Mouse (Mus musculus) left cerebral cortex, postnatal 10 days (tissue): ENCODE measurements around the gene Zbtb20. TPM values are rescaled to one million over a fixed set of nuclear protein-coding genes. Genes with fewer than 3 reads are reported as not detected.

Experiments
- DNase-seq, 2 experiments: peaks; one replicate each; pipeline ENCODE4 v3.0.0; 2021 to 2022; ENCODE audit warnings: low spot score in 2 of 2, mixed read lengths in 1 of 2; ENCODE audit errors: extremely low spot score in 1 of 2
- intact Hi-C: fragments of 180-260 bp; cut with DNase I; formaldehyde crosslinking; loops from one replicate; pipeline ENCODE4 v1.15.1; 2025
- total RNA-seq, 2 experiments: library from RNA; stranded (reverse); gene quantifications; 2 replicates each; pipeline ENCODE4 v1.2.3; 2021

The Zbtb20 gene
- total RNA-seq, 2 experiments from 2014 or later, result 41.7 to 50.4 TPM

DNA sequence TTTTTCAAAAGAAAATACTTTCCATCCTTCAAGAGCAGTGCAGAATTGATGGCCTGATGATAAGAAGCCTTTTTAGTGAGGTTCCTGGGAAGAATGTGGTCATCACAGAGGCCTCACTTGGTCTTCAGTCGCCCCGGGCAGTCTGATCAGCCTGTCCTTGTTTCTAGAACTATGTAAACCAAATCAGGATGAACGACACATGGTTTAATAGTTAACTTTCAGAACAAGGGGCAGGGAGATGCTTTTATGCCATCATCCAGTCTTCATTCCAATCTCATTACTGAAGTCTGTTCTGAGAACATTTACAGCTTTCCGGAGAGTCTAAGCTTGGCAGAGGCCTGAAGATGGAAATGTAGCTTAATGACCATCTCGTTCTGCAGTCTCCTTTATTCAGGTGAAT is 371.3 kb downstream of the Zbtb20 start:
- intact Hi-C loops, result no loop called here
- no peak for DNase-seq

DNA sequence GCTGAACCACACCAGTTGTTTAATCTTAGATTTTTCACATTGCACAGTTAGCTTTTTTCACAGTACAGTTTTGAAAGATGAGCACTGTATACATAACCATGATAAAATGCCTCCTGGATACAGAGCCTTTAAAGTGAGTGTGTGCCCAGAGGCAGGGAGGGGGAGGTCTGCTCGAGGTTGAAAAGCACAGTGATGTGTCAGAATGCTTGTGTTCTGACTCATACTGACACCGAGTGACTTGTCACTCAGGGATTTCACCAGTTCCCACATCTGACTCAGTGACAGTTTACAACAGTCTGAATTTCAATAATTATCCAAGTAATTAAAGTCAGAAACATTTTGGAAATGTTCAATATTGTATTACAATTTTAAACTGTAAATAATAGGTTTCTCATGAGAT is 377.4 kb downstream of the Zbtb20 start:
- DNase-seq, result no peak
- intact Hi-C loops, result no loop called here

DNA sequence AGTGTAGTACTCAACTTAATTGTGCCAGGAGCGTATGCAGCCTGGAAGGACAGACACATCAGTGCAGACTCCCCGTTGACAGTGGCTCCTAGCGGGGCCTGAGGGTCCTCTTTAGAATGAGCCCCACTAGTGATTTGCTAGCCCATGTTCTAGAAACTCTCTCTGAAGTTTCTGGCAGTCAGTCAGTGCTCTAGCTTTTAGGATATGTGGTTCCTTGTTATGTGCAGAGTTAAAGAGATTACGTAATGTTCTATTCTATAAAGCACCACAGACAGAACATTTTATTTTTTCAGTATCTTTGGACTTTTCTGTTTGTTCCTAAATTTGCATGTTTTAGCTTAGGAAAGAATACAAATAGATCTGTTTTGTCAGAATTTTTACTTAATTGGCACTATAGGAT is 378.1 kb downstream of the Zbtb20 start:
- DNase-seq, result no peak
- intact Hi-C loops, result no loop called here

DNA sequence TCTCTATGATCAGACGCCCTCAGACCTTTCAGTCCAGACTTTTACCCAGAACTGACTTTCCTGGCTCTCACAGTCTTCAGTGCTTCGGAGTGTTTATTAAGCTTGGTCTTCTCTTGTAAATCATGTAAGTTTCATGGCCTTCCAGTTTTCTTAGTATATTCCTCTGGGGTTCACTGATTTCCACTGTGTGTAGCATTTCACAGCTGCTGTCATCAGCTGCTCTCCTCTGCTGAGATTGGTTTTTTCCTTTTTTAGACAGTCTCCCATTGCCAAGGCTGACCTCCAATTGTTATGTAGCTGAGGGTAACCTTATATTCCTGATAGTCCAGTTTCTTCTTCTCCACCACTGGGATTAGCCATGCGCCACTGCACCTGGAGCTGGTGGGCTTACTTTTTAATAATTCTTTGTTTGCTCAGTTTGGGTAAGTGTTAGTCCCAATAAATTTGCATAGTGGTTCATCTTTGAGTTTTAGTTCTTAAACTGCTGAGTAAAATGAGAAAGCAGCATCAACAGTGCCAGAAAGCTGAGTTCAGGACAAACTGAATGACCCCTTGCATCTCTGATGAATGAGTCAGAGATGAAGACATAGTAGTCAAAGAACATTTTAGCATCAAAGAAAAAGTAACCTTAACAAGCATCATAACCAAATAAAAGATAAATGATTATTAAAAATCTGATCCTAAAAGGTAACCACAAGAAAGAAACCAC is 380.7 kb downstream of the Zbtb20 start:
- no peak for DNase-seq
- intact Hi-C loops, result no loop called here

DNA sequence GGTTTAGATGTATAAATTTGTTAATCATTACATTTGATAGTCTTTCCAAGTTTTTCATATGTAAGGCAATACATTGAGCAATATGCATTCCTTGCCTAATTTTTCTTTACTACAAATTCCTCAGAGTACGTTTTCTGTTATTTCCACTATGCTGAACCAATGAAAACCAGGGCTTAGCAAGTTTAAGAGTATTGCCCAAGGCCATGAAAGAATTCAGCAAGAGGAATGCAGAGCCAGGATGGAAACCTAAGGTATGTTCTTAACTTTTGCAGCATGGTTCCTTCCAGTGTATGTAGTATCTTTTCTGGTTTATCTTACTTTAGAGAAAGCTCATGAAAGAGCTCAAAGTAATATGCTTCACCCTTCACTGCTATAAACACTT is 381.2 kb downstream of the Zbtb20 start:
- no peak for DNase-seq
- intact Hi-C loops, result no loop called here

DNA sequence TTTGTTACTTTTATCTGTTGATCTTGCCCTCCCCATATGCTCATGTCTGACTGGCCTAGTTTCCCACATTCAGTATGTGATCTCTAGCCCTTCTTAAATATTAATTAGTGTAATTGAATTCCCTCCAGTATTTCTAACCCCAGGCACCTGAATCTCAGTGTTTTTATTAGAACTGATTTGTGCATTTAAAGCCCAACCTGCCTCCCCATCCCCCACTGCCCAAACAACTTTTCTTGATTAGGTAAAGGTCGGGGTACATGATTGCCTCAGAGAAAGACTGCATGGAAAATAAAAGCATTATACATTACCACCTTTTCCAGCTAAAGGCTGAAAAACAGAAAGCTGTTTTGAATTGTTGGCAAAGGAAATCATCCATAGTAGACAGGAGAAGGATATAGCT is 383.8 kb downstream of the Zbtb20 start:
- no peak for DNase-seq
- intact Hi-C loops, result no loop called here

DNA sequence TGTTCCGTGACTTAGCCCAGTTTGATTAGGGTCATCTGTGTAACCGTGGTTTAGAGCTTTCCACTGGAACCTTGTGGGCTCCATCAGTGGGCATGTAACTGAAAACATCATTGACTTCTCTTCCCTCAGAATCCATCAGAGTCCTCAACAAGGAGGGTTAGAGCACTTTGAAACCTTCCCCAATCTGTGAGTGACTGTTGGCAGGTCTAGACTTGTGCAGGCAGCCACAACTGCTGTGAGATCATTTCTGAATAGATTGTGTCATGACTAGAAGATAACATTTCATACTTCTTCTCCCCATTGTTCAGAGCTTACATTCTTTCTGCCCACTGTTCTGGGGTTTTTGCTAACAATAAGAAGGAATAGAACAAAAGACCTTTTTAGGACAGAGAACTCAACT is 385.2 kb downstream of the Zbtb20 start:
- intact Hi-C loops, result no loop called here
- DNase-seq, result no peak

DNA sequence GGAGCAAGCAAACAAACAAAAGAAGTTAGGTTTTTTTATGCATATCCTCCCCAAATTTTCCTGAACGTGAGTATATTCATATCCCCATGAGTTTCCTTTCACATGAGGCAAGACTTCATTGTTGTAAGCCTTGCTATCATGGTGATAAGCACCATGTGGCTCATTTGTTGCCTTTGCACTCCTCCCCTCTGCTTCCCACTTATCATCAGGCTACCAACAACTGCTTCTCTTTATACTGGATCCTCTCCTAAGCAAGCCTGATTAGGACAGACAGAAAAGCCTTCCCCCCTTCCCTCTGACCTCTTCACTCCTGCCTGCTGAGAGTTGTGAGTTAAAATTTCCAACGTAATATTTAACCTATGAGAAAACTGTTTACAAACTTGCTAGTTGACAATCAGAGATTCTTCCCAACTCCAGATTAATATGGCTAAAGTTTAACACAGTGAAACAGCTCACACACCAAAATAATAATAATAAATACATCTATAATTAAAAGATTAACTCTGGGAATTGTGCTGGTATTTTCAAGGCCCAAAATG is 398.4 kb downstream of the Zbtb20 start:
- DNase-seq, result no peak
- intact Hi-C loops, result no loop called here

DNA sequence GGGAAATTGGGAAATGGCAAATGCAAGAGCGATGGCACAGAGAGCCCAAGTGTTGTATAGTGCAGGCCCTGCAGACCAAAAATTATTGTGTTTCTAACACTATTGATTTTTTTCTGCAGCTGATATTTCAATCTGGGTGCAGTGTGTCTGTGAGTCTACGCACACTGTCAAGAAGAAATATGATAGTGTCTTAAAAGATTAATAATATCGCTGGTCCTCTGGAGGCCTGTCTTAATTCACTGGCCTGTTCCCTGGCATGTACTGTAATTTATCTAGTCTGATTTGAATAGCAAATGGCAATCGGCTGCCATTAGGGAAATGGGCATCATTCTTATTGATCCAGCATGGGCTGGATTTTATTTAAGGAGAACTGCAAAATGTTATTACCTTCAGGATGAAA is 401.1 kb downstream of the Zbtb20 start:
- intact Hi-C loops, result no loop called here
- DNase-seq, result no peak

DNA sequence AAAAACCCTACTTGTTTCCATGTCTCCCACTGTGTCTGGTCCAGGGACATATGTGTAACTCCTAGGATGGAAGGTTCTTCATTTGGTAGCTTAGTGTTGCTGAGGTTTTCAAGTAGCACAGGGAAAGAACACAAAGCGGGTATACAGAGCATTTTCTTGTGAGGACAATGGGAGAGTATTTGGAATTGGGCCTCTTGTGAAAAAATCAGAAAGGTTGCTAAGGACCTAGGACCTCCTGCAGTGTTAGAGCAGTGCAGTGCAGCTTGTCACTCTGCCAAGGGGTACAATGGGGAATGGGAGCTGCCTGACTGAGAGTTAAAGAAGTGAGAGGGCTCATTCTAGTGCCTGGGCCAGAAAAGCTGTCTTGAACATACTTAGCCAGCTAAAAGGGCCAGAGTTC is 410.6 kb downstream of the Zbtb20 start:
- intact Hi-C loops, result no loop called here
- peak; percentile 21 to 34 for DNase-seq

DNA sequence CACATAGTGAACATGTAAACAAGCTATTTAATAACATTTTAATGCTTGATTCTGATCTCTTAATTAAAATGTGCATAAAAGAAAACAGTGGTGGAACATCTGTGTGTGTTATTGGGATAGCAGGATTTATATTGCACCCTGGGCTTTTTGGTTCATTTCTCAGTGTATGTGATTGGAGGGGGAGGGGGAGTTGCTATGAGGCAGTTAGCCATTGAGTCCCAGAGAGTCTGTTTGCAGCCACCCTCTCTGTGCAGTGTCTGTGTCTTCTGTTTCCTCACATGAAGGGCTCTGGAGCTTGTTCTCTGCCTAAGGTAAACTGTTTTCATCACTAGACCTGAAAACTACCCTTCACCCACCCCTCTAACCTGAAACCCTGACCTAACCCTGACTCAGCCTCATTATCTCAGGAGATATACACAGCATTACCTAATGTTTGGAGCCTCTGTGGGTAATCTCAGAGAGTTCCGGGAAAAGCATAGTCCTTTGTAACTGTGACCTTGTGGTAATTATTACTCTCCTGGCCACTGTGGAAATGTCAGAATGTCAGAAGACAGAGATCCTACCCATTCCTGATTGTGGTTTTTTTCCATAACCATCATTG is 411.2 kb downstream of the Zbtb20 start:
- intact Hi-C loops, result no loop called here
- no peak for DNase-seq

DNA sequence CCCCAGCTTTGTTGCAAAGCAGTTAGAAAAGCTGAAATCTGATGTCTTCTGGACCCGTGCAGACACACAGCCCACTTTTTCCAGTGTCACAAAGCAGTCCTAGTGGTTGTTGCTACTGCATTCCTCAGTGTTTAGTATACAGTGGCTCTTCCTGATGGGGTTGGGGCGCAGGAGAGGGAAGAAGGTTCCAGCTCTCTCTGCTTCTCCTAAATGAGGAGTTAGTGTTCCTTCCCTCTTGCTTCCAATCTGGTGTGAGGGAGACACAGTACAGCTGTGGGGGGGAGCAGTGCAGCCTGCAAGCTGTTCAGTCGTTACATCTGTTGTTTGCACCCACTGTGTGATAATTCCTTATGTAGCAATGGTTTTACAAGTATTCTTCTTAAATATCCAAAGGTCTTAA is 415.7 kb downstream of the Zbtb20 start:
- intact Hi-C loops, result no loop called here
- DNase-seq, result no peak

DNA sequence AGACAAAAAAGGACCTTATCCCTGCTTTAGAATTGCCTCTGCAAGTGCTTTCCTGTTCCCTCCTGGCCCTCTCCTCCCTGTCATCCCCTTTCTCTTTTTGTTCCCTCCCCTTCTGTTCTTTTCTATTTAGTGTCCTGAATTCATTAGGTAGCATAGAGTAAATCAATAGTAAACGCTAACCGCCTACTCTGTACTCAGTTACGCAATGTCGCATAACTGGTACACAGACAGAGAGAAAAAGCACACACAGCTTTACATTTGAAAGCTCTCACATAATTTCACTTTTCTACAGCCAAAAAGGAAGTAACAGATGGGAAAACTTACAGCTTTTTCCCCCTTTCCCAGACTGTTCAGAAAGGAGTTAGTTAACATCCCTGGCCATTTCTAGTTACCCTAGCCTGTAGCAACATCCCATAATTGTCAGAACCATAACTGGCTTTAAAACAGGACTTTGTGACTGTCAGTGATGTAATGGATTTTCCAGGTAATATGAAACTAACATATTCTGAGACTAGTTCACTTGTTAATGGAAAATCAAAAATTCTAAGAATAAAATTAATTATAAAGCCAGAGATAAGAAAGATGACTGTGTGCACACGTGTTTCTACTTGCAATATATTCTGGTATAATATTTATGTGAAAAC is 422.4 kb downstream of the Zbtb20 start:
- intact Hi-C loops, result no loop called here
- DNase-seq, result no peak

DNA sequence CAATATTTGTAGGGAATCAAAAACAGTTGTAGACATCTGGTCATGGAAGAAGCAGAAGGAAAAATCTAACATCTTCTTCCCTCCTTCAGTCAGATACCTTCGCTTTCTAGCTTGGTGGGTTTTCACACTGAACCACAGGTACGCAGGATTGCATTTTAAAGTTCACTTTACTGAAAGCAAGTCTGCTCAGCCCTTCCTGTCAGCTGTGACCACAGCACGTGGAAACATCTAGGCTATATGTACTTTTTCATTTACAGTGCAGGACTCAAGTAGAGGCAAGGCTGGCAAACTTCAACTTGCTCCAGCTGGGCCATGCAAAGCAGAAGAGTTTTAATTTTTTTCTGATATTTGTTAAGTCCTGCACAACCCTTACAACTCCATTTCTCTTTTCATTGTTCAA is 424.7 kb downstream of the Zbtb20 start:
- no peak for DNase-seq
- intact Hi-C loops, result no loop called here

DNA sequence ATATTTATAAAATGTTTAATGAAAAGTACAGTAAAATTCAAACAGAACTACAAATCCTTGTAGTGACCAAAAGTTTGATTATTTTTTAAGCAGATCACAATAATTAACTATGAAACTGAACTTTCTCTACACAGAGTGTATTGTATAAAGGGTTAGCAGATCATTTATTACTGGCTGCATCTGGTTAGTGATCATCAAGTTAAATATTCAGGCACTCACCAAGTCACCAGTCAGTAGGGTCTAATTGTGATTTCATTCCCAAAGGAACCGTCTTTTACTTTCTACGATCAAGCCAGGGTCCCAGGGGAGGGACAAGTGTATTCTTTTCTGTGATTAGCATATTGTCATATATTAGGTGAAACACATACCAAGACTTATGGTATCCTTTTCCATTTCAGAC is 426.5 kb downstream of the Zbtb20 start:
- intact Hi-C loops, result no loop called here
- no peak for DNase-seq

DNA sequence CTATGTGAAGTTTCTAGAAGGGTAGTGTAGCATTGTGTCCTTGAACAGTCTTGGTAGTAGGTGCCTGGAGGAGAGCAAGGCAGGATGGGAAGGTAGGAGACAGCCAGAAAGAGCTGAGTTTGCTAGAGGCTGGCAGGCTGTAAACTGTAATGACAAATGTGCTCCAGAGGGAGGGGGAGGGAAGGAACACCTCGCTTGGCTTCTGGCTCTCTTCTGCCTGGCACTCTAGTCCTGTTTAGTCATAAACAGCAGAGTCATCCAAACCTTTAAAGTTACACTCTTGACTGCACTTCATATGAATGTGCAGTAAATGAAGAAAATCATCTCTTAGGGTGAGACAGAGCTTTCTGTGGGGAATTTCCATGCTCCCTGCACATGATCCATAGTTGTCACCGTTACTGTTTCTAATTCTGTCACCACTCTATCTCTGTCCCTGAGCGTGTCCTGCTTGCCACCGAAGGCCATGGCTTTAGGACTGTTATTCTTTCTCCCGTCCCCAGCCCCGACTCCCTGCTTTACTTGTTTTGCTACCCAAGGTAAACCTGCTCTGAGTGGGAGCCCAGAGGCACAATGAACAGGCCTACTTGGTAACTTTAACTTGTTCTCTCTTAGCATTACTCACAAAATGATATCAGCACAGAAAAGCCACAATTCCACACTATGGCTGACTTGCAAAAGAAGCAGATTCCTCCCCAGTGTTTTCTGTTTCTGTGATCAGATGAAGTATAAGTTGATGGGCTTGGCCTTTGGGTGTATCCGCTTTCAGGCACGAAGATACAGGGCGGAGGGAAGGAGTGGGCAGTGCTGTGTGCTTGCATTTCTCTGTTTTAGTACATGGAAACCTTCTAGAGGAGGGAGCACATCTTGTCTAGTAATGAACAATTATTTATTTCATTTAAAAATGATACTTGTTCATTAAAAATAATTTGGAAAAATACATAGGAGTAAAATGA is 427.8 kb downstream of the Zbtb20 start:
- DNase-seq, result no peak
- intact Hi-C loops, result no loop called here

DNA sequence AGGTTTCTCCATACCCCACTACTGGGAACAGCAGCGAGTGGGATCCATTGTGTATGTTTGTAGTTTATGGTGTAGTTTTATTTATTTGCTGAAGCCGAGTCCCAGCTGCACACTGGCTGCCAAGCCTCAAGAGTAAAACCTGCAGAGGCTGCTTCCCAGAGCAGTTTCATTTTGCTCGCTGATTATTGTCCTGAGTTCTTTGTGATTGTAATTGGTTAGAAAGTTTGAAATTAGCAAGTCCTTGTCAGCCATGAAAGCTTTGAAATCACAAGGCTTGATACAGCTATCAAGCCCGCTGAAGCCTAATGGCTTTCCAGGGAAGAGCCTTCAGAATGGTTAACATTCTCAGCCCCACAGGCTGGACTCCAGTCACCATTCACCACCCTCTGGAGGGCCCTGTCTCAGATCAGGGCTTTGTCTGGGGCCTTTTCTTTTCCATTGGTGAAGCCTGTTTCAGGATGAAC is 434.3 kb downstream of the Zbtb20 start:
- no peak for DNase-seq
- intact Hi-C loops, result no loop called here

DNA sequence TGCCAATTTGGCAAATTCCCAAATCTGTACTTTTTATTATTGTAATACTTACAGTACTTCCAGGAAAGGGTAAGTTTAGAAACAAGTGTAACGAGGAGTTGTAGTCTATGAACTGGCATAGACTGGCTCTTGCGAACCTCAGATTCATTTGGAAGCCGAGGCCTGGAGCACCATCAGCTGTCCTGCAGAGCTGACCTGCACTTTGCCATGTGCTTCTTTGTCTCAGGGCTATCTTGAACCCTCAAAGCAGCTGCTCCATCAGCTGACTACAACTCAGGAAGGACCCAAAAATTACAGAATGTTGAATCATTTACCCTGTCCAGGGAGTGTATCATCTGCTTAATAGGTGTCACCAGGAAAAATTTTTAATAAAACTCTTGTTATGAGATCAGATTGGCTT is 448.3 kb downstream of the Zbtb20 start:
- no peak for DNase-seq
- intact Hi-C loops, result no loop called here

DNA sequence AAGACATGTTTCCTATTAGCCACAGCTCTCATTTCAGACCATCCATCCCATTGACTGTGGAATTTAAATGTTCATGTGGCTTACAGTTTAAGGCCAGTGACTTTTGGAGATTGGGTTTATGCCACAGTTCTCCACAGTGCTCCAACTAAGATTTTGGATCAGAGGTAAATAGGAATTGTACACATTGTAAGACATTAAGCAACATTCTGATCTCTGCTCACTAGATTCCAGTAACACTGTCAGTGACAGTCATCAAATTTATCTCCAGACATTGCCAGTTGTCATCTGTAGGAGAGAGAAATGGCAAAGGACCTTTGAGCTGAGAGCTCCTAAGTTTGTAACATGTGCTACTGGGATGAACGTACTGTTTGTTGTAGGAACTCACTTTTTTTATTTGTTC is 452.5 kb downstream of the Zbtb20 start:
- intact Hi-C loops, result no loop called here

More for the DNA sequence above, 452.5 kb downstream of the Zbtb20 start:
- DNase-seq, result no peak
